Mouse (Mus musculus): Measurements from ENCODE around the gene Nfia. TPM values are rescaled to one million over a fixed set of nuclear protein-coding genes. Genes with fewer than 3 reads are reported as not detected.

The Nfia gene
- polyA plus RNA-seq, 1 experiment from 2014 or later = 33.7 TPM

DNA sequence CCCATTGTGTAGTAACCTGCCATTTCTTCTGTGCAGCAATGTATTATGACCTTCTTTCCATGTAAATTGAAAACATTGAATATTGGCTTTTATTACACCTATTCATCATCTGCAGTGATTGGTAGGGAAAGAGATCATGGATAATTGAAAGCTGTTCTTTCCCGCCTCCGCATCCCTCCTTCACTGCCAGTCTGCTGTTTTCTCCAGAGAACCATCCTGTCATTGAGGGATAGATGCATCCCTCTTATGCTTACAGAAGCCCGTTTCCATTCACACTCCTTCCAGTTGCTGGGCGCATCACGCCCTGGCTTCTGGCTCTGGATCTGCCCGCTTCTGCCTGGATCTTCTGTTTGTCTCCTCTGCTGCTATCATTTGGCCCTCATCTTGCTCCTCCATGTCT is 312.5 kb downstream of the Nfia start:
- H3K9me3 ChIP-seq (replicated peaks; ENCODE audit: control insufficient read depth, low read length) = no peaks in the 10 kb centered on the region
- H3K4me2 ChIP-seq = no peak overlapping the region
- no peaks in the 10 kb centered on the region; the same call in 1 of the 2 replicates for H3K36me3 ChIP-seq (ENCODE audit: control insufficient read depth, insufficient read depth, low read length)
- no peak overlapping the region for H3K4me3 ChIP-seq (ENCODE audit: low read depth, low read length)
- no peak overlapping the region for H3K9ac ChIP-seq (ENCODE audit: low read depth, low read length)
- H3K27me3 ChIP-seq (ENCODE audit: control insufficient read depth, insufficient read depth, low read length) = no peaks in the 10 kb centered on the region
- H3K4me1 ChIP-seq (ENCODE audit: control insufficient read depth, insufficient read depth, low read length) = peaks cover 18% of the 10 kb centered on the region
- WGBS (ENCODE audit: insufficient replicate concordance) = 83% methylated on average over 6 of the region's 6 CpGs
- H3K27ac ChIP-seq (ENCODE audit: low read depth, low read length) = no peak overlapping the region
- no peak for ATAC-seq (replicated peaks; ENCODE audit: insufficient number of reproducible peaks, low FRiP score, low TSS enrichment)

- Histone ChIP-seq H3K36me3 (ENCODE audit: control insufficient read depth, insufficient read depth, low read length) (no peaks in the 10 kb centered on the region; the same call in 1 of the 2 replicates), H3K9me3 (replicated peaks; ENCODE audit: control insufficient read depth, low read length) (no peaks in the 10 kb centered on the region), H3K4me1 (ENCODE audit: control insufficient read depth, insufficient read depth, low read length) (peaks cover 32% of the 10 kb centered on the region), H3K27ac (ENCODE audit: low read depth, low read length) (no peak overlapping the region), H3K4me2 (no peak overlapping the region), H3K9ac (ENCODE audit: low read depth, low read length) (no peak overlapping the region), H3K27me3 (ENCODE audit: control insufficient read depth, insufficient read depth, low read length) (no peaks in the 10 kb centered on the region), H3K4me3 (ENCODE audit: low read depth, low read length) (no peak overlapping the region)
- ATAC-seq (replicated peaks; ENCODE audit: insufficient number of reproducible peaks, low FRiP score, low TSS enrichment) = no peak
- WGBS (ENCODE audit: insufficient replicate concordance) = 63% methylated on average over 4 of the region's 4 CpGs
These were observed 314.4 kb downstream of the Nfia start for GRCm38 (mm10) chr4:98086976-98087375.

DNA sequence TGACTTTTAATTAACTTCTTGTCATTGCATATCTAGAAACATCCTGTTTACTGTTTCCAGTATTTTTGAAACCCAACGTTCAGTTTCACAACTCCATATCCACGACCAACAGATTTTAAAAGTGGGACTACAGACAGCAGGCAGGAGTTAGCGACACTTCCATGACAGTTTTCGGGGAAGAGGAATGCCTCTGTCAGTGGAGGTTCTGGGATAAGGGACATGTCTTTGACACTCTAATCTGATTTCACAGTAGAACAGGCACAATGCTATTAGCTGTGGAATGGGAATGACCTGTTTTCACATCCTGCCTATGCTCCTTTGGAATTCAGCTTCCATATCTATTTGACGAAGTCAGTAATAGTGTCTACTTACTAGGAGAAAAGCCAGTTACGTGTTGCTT is 317.5 kb downstream of the Nfia start:
- Histone ChIP-seq H3K4me3 (ENCODE audit: low read depth, low read length) (no peak overlapping the region), H3K9ac (ENCODE audit: low read depth, low read length) (no peak overlapping the region), H3K36me3 (ENCODE audit: control insufficient read depth, insufficient read depth, low read length) (no peaks in the 10 kb centered on the region), H3K27me3 (ENCODE audit: control insufficient read depth, insufficient read depth, low read length) (no peaks in the 10 kb centered on the region), H3K9me3 (replicated peaks; ENCODE audit: control insufficient read depth, low read length) (no peaks in the 10 kb centered on the region), H3K4me1 (ENCODE audit: control insufficient read depth, insufficient read depth, low read length) (peaks cover 35% of the 10 kb centered on the region), H3K4me2 (no peak overlapping the region; the same call in 1 of the 2 replicates), H3K27ac (ENCODE audit: low read depth, low read length) (peak overlapping the region; percentile 54)
- ATAC-seq (replicated peaks; ENCODE audit: insufficient number of reproducible peaks, low FRiP score, low TSS enrichment) = no peak
- WGBS (ENCODE audit: insufficient replicate concordance) = 20% methylated on average over 6 of the region's 6 CpGs

DNA sequence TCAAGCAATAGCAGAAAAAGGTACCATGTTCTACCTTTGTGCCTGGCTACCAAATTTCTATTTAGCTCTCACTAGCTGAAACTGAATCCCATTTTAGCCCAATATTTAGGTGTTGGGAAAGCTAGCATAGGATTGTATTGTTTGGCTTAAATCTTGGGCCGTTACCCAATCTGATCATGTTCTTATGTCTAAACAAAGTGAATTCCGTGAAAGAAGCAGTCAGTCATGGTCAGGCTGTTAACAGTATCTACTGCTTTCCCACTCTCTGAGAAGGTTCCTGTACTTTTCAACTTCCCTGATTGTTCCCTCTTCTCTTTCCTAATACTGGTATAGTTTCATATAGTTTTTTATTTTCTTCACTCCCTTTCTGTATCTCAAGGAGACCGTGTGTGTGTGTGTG is 318.1 kb downstream of the Nfia start:
- H3K27ac ChIP-seq (ENCODE audit: low read depth, low read length) = peak overlapping the region; percentile 46
- no peaks in the 10 kb centered on the region for H3K9me3 ChIP-seq (replicated peaks; ENCODE audit: control insufficient read depth, low read length)
- 53% methylated on average over 3 of the region's 3 CpGs for WGBS (ENCODE audit: insufficient replicate concordance)

DNA sequence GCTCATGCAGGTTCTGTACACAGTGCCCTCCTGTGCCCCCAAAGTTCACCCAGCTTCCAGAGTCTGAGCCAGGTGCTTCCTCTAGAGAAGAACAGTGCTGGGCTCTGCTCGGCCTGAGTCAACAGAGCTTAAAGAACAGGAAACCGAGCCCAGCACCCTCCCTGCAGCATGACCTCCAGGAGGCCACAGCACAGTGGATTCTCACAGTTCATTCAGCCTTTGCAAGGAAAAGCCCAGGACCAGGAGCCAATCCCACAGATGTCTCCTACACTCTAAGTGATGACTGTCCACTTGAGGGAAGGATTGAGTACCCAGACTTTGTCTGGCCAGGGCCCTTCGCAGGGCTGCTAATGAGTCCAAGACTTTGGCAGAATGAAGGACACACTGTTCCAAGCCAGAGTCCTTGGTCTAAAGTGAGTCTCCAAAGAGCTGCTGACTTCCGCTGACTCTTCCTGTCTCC is 318.9 kb downstream of the Nfia start:
- peak overlapping the region; percentile 84 for H3K27ac ChIP-seq (ENCODE audit: low read depth, low read length)
- H3K27me3 ChIP-seq (ENCODE audit: control insufficient read depth, insufficient read depth, low read length) = no peaks in the 10 kb centered on the region
- 29% methylated on average over 4 of the region's 4 CpGs for WGBS (ENCODE audit: insufficient replicate concordance)
- H3K4me2 ChIP-seq = no peak overlapping the region
- 0 out of 2 replicates have a peak overlapping the region, but pooled peaks have one; percentile 34 for H3K9ac ChIP-seq (ENCODE audit: low read depth, low read length)
- no peaks in the 10 kb centered on the region for H3K9me3 ChIP-seq (replicated peaks; ENCODE audit: control insufficient read depth, low read length)
- ATAC-seq (replicated peaks; ENCODE audit: insufficient number of reproducible peaks, low FRiP score, low TSS enrichment) = peak; percentile 49; the same call in 1 of the 2 replicates
- no peak overlapping the region for H3K4me3 ChIP-seq (ENCODE audit: low read depth, low read length)
- peaks cover 30% of the 10 kb centered on the region for H3K4me1 ChIP-seq (ENCODE audit: control insufficient read depth, insufficient read depth, low read length)
- H3K36me3 ChIP-seq (ENCODE audit: control insufficient read depth, insufficient read depth, low read length) = no peaks in the 10 kb centered on the region

More for the DNA sequence above, 318.1 kb downstream of the Nfia start:
- Histone ChIP-seq H3K9ac (ENCODE audit: low read depth, low read length) (no peak overlapping the region), H3K27me3 (ENCODE audit: control insufficient read depth, insufficient read depth, low read length) (no peaks in the 10 kb centered on the region), H3K4me1 (ENCODE audit: control insufficient read depth, insufficient read depth, low read length) (peaks cover 30% of the 10 kb centered on the region), H3K4me2 (no peak overlapping the region), H3K36me3 (ENCODE audit: control insufficient read depth, insufficient read depth, low read length) (no peaks in the 10 kb centered on the region), H3K4me3 (ENCODE audit: low read depth, low read length) (no peak overlapping the region)
- ATAC-seq (replicated peaks; ENCODE audit: insufficient number of reproducible peaks, low FRiP score, low TSS enrichment) = no peak

DNA sequence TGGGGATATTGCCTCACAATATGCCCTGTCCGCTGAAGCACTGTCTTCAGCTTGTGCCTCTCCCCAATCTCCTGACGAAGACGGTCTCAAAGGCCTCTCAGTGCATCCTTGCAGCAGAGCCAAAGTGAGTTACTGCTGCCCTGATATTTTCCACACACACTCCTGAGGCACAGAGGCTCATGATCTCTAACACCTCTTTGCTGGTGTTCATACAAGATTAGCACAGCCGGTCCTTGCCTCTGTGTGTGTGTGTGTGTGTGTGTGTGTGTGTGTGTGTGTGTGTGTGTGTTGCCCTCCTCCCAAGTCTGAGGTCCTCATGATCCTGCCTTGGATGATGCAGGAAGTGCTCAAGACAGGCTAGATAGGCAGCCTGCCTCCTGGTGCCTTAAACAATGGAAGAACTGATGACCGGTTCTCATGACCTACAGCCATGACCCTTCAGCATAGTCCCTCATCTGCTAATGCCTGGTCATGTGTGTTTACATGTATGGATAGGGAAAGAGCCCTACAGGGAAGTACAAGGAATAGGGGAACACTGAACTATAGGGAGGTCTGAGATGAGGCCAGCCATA is 319.5 kb downstream of the Nfia start:
- no peaks in the 10 kb centered on the region for H3K27me3 ChIP-seq (ENCODE audit: control insufficient read depth, insufficient read depth, low read length)
- WGBS (ENCODE audit: insufficient replicate concordance) = 51% methylated on average over 5 of the region's 5 CpGs

GRCm38 (mm10) chr4:98094112-98094805 is 321.7 kb downstream of the Nfia start:
- Histone ChIP-seq H3K36me3 (ENCODE audit: control insufficient read depth, insufficient read depth, low read length) (no peaks in the 10 kb centered on the region), H3K4me3 (ENCODE audit: low read depth, low read length) (no peak overlapping the region), H3K4me1 (ENCODE audit: control insufficient read depth, insufficient read depth, low read length) (peaks cover 34% of the 10 kb centered on the region), H3K27ac (ENCODE audit: low read depth, low read length) (no peak overlapping the region), H3K9me3 (replicated peaks; ENCODE audit: control insufficient read depth, low read length) (no peaks in the 10 kb centered on the region), H3K27me3 (ENCODE audit: control insufficient read depth, insufficient read depth, low read length) (no peaks in the 10 kb centered on the region), H3K4me2 (peak overlapping the region; percentile 45), H3K9ac (ENCODE audit: low read depth, low read length) (no peak overlapping the region)
- ATAC-seq (replicated peaks; ENCODE audit: insufficient number of reproducible peaks, low FRiP score, low TSS enrichment) = no peak
- 20% methylated on average over 19 of the region's 19 CpGs for WGBS (ENCODE audit: insufficient replicate concordance)

More for the DNA sequence above, 319.5 kb downstream of the Nfia start:
- Histone ChIP-seq H3K9me3 (replicated peaks; ENCODE audit: control insufficient read depth, low read length) (no peaks in the 10 kb centered on the region), H3K36me3 (ENCODE audit: control insufficient read depth, insufficient read depth, low read length) (no peaks in the 10 kb centered on the region), H3K4me2 (no peak overlapping the region), H3K4me1 (ENCODE audit: control insufficient read depth, insufficient read depth, low read length) (peaks cover 30% of the 10 kb centered on the region), H3K9ac (ENCODE audit: low read depth, low read length) (no peak overlapping the region), H3K4me3 (ENCODE audit: low read depth, low read length) (no peak overlapping the region), H3K27ac (ENCODE audit: low read depth, low read length) (peak overlapping the region; percentile 84)
- peak; percentile 47; the same call in 1 of the 2 replicates for ATAC-seq (replicated peaks; ENCODE audit: insufficient number of reproducible peaks, low FRiP score, low TSS enrichment)

DNA sequence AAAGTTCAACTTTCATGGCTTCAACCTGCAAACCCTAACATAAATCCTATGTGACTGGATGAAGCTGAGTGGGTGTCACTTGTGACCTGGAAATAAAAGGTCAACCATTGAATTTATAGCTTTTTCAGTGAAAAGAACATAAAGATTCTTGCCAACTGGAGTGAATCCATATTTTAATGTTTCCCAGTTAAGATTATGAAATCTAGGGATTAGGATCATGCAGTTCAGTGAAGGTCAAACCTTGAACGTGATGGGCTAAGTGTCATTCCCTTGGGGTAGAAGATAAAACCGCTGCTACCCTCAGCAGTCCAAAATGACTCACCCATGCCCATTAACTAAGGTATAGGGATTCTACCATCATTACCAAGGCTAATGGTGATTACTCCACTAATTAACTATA is 322.5 kb downstream of the Nfia start:
- H3K27me3 ChIP-seq (ENCODE audit: control insufficient read depth, insufficient read depth, low read length) = no peaks in the 10 kb centered on the region
- no peaks in the 10 kb centered on the region for H3K36me3 ChIP-seq (ENCODE audit: control insufficient read depth, insufficient read depth, low read length)
- WGBS (ENCODE audit: insufficient replicate concordance) = 58% methylated on average over 2 of the region's 2 CpGs
- H3K9ac ChIP-seq (ENCODE audit: low read depth, low read length) = no peak overlapping the region
- H3K27ac ChIP-seq (ENCODE audit: low read depth, low read length) = no peak overlapping the region
- no peak for ATAC-seq (replicated peaks; ENCODE audit: insufficient number of reproducible peaks, low FRiP score, low TSS enrichment)
- no peaks in the 10 kb centered on the region for H3K9me3 ChIP-seq (replicated peaks; ENCODE audit: control insufficient read depth, low read length)
- H3K4me2 ChIP-seq = no peak overlapping the region
- peaks cover 32% of the 10 kb centered on the region for H3K4me1 ChIP-seq (ENCODE audit: control insufficient read depth, insufficient read depth, low read length)
- no peak overlapping the region for H3K4me3 ChIP-seq (ENCODE audit: low read depth, low read length)

Data from heart, embryonic 11.5 days (tissue).